9 mouse cellular contexts compared by ENCODE assay signal in genomic region chrX:98618865-98619264, GRCm38 (mm10).
A peak's percentile ranks its signal among the peaks of the same experiment; 100 is the strongest.
DNase-seq lines count a peak whose midpoint lies in the region; ATAC-seq and TF ChIP-seq lines count a peak whose summit lies in the region.
"Had no signal": no experiment of that assay in that cellular context is flagged by ENCODE, and none has a peak within 500 bp of the region (broad histone marks: within the 10 kb centered on the region; RNA-seq: fewer than 3 reads in every experiment).

No protein-coding gene starts in this region.

- H3K27me3 ChIP-seq in limb, embryonic 14.5 days (ENCODE audit: control insufficient read depth, insufficient read depth, low read length): no peaks in the 10 kb centered on the region
- H3K27me3 ChIP-seq: lung, embryonic 15.5 days had no signal

- no peaks in the 10 kb centered on the region for H3K4me1 ChIP-seq in limb, embryonic 14.5 days (ENCODE audit: control insufficient read depth, insufficient read depth, low read length)
- H3K4me1 ChIP-seq: lung, embryonic 15.5 days had no signal

- WGBS in limb, embryonic 14.5 days: 15% methylated on average over 2 of the region's 2 CpGs

- no peaks in the 10 kb centered on the region for H3K36me3 ChIP-seq in limb, embryonic 14.5 days (ENCODE audit: control insufficient read depth, insufficient read depth, low read length)
- H3K36me3 ChIP-seq: lung, embryonic 15.5 days had no signal

- ATAC-seq in limb, embryonic 14.5 days (ENCODE audit: low FRiP score, low read depth): no peak

- peak; percentile 9 to 70 for DNase-seq in adrenal gland, adult (ENCODE audit: inconsistent age in 2 of 2, low spot score in 1 of 2)
- no peak for DNase-seq in adrenal gland, adult 8-10 months
- DNase-seq in layer of hippocampus, adult 2 months (ENCODE audit: low spot score in 2 of 2): peak; percentile 33 to 44
- DNase-seq in layer of hippocampus, postnatal 36 days: no peak
- peak; percentile 76 for DNase-seq in adipocyte (ENCODE audit: low spot score)
- DNase-seq in heart, postnatal 4 days: peak; percentile 40
- DNase-seq in limb, embryonic 14.5 days (ENCODE audit: low spot score): peak; percentile 40
- DNase-seq in yolk sac, embryonic 10.5 days (ENCODE audit: low spot score): peak; percentile 1

- H3K9ac ChIP-seq in limb, embryonic 14.5 days (ENCODE audit: low read depth, low read length, severe bottlenecking): no peak overlapping the region
- H3K9ac ChIP-seq: lung, embryonic 15.5 days had no signal

- H3K9me3 ChIP-seq in limb, embryonic 14.5 days (ENCODE audit: control insufficient read depth, low read length): no peaks in the 10 kb centered on the region
- H3K9me3 ChIP-seq: lung, embryonic 15.5 days had no signal

- no peak overlapping the region for H3K27ac ChIP-seq in layer of hippocampus, adult 2 months
- H3K27ac ChIP-seq in limb, embryonic 14.5 days (replicated peaks; ENCODE audit: low read depth, low read length): no peak overlapping the region
- H3K27ac ChIP-seq: lung, embryonic 15.5 days had no signal

- TF ChIP-seq POLR2A in limb, embryonic 14.5 days (IDR thresholded peaks at IDR 0.05; ENCODE audit: borderline replicate concordance, extremely low read depth, insufficient read depth, insufficient read length): no peak

- H3K4me3 ChIP-seq in layer of hippocampus, adult 2 months: no peak overlapping the region
- no peak overlapping the region for H3K4me3 ChIP-seq in limb, embryonic 14.5 days (replicated peaks; ENCODE audit: low read length)
- H3K4me3 ChIP-seq: lung, embryonic 15.5 days had no signal

- no peak overlapping the region for H3K4me2 ChIP-seq in limb, embryonic 14.5 days (replicated peaks; ENCODE audit: low read depth, low read length, severe bottlenecking)
- H3K4me2 ChIP-seq: lung, embryonic 15.5 days had no signal

- peak; percentile 74 for TF ChIP-seq CTCF in layer of hippocampus, adult 2 months (conservative IDR thresholded peaks at IDR 0.05)

Comparison
In these comparisons a context has a peak if more than half of its experiments do, and no peak if none do; other contexts are left out.
1. DNase-seq: peak in adrenal gland, adult (2 of 2), layer of hippocampus, adult 2 months (2 of 2), adipocyte (single experiment), heart, postnatal 4 days (single experiment), limb, embryonic 14.5 days (single experiment) and yolk sac, embryonic 10.5 days (single experiment); none in adrenal gland, adult 8-10 months (single experiment) and layer of hippocampus, postnatal 36 days (0 of 2).